Mouse (Mus musculus) liver, embryonic 14.5 days (tissue): ENCODE measurements around the gene Nudt9. TPM values are rescaled to one million over a fixed set of nuclear protein-coding genes. Genes with fewer than 3 reads are reported as not detected.

ENCODE experiments used
- ATAC-seq: fragments of 200-750 bp; cut with Nextera tagmentation; 2 replicates; pipeline ENCODE4 v1.8.0; 2017; ENCODE audit warnings: moderate number of reproducible peaks, mild to moderate bottlenecking, moderate library complexity; ENCODE audit not compliant: insufficient read depth
- DNase-seq, 3 experiments: peaks; one replicate each; pipeline ENCODE4 v3.0.0-alpha.2; 2012 to 2013; ENCODE audit warnings: low read depth in 3 of 3, low spot score in 3 of 3
- H3K27ac ChIP-seq: fragments of 300-500 bp; sonication (generic); 2 replicates; pipeline ENCODE4 v1.5.1; 2014; ENCODE audit warnings: moderate library complexity, mild to moderate bottlenecking, control low read depth, inconsistent platforms
- H3K27me3 ChIP-seq: fragments of 300-500 bp; sonication (generic); 2 replicates; pipeline ENCODE4 v1.6.1; 2014; ENCODE audit warnings: mild to moderate bottlenecking, low read length, moderate library complexity; ENCODE audit not compliant: control insufficient read depth, insufficient read depth
- H3K36me3 ChIP-seq: fragments of 300-500 bp; sonication (generic); replicated peaks from 2 replicates; pipeline ENCODE4 v1.6.1; 2014; ENCODE audit warnings: low read depth; ENCODE audit not compliant: control insufficient read depth, insufficient read depth
- H3K4me1 ChIP-seq, 2 experiments: fragments of 200-500 bp in 1 of 2; fragments of 300-500 bp in 1 of 2; sonication (generic) in 1 of 2; replicated peaks; 2 replicates each; pipeline ENCODE4 v1.6.1; 2012 to 2014; ENCODE audit warnings: antibody characterized with exemption in 1 of 2, inconsistent platforms in 1 of 2, low read length in 1 of 2; ENCODE audit not compliant: control insufficient read depth in 2 of 2, insufficient read depth in 2 of 2
- H3K4me2 ChIP-seq: fragments of 300-500 bp; sonication (generic); 2 replicates; pipeline ENCODE4 v1.6.1; 2014; ENCODE audit warnings: low read depth, mild to moderate bottlenecking, control low read depth, moderate library complexity
- H3K4me3 ChIP-seq, 2 experiments: fragments of 200-500 bp in 1 of 2; fragments of 300-500 bp in 1 of 2; sonication (generic) in 1 of 2; 2 replicates each; pipeline ENCODE4 v1.5.1; 2012 to 2014; ENCODE audit warnings: low read depth in 2 of 2, low read length in 2 of 2, mild to moderate bottlenecking in 2 of 2, control low read depth in 1 of 2, inconsistent platforms in 1 of 2, moderate library complexity in 1 of 2; ENCODE audit not compliant: insufficient read depth in 1 of 2
- H3K9ac ChIP-seq: fragments of 300-500 bp; sonication (generic); replicated peaks from 2 replicates; pipeline ENCODE4 v1.6.1; 2014; ENCODE audit warnings: mild to moderate bottlenecking, control low read depth, moderate library complexity
- H3K9me3 ChIP-seq: fragments of 300-500 bp; sonication (generic); 2 replicates; pipeline ENCODE4 v1.6.1; 2016; ENCODE audit warnings: low read length, mixed read lengths; ENCODE audit not compliant: control insufficient read depth
- CTCF ChIP-seq: IDR thresholded peaks from 2 replicates; pipeline ENCODE4 v1.5.1; 2016; ENCODE audit warnings: antibody characterized with exemption, low read depth, control low read depth
- EP300 ChIP-seq: IDR thresholded peaks from 2 replicates; pipeline ENCODE4 v1.6.1; 2016; ENCODE audit warnings: antibody characterized with exemption, low read depth
- WGBS: fragments of 180-500 bp; shearing (Covaris S2); extraction: QIAGEN DNeasy Blood & Tissue Kit; methylation state at CpG from one replicate; pipeline ENCODE4 v1.1.7; 2014; ENCODE audit not compliant: insufficient replicate concordance; 5-methylcytosine and 5-hydroxymethylcytosine counted together
- polyA plus RNA-seq, 2 experiments: library from polyadenylated mRNA; depleted of rRNA in 1 of 2; stranded (reverse) in 1 of 2; unstranded in 1 of 2; fragments of >200 nt; fragmentation: Nextera tagmentation in 1 of 2; extraction: Ambion mirVana in 1 of 2; gene quantifications; 2 replicates each; pipeline versions ENCODE4 v1.2.1 to v1.2.3; 2012 to 2014

Gene Nudt9
- polyA plus RNA-seq, 2 experiments: 48.1 to 73.8 TPM

GRCm38 (mm10) chr5:104074388-104074787 lies 28.3 kb downstream of the Nudt9 start:
- Histone ChIP-seq H3K9ac (no peak overlapping the region), H3K4me1 (peaks cover 0 to 1% of the 10 kb centered on the region in 2 experiments; a peak in 1 of 4 replicates), H3K4me2 (no peak overlapping the region), H3K27ac (no peak overlapping the region), H3K36me3 (no peaks in the 10 kb centered on the region), H3K9me3 (no peaks in the 10 kb centered on the region), H3K27me3 (peaks cover 6% of the 10 kb centered on the region), H3K4me3 (no peak overlapping the region)
- ATAC-seq (no peak), DNase-seq (peak; percentile 30 to 49 (median 36))
- 20% methylated on average over 12 of the region's 12 CpGs for WGBS
- TF ChIP-seq CTCF (peak; percentile 94), EP300 (no peak)

- 24% methylated on average over 10 of the region's 10 CpGs for WGBS
- no peak for TF ChIP-seq CTCF
- no peak for TF ChIP-seq EP300
- DNase-seq (no peak), ATAC-seq (no peak)
- H3K27me3 ChIP-seq: peaks cover 6% of the 10 kb centered on the region
- H3K4me2 ChIP-seq: no peak overlapping the region
- H3K4me1 ChIP-seq: peaks cover 0 to 1% of the 10 kb centered on the region in 2 experiments; a peak in 1 of 4 replicates
- H3K9me3 ChIP-seq: no peaks in the 10 kb centered on the region
- no peak overlapping the region for H3K27ac ChIP-seq
- H3K4me3 ChIP-seq: no peak overlapping the region
- H3K9ac ChIP-seq: no peak overlapping the region
- no peaks in the 10 kb centered on the region for H3K36me3 ChIP-seq
Observed at GRCm38 (mm10) chr5:104076361-104076760, 30.3 kb downstream of the Nudt9 start.

GRCm38 (mm10) chr5:104077508-104077907 lies 31.4 kb downstream of the Nudt9 start, which contains the start of gene Gm17660:
Gene Gm17660 (minus strand): TSS chr5:104077608.
- Histone ChIP-seq H3K9ac (no peak within 1 kb of the TSS), H3K36me3 (no peaks in the 10 kb centered on the region), H3K27me3 (peaks cover 6% of the 10 kb centered on the region), H3K4me3 (no peak within 1 kb of the TSS), H3K27ac (no peak within 1 kb of the TSS), H3K4me2 (no peak within 1 kb of the TSS), H3K4me1 (0 out of 4 replicates have a peak, but pooled peaks cover 0 to 1% of the 10 kb centered on the region in 2 experiments), H3K9me3 (no peaks in the 10 kb centered on the region)
- DNase-seq: no peak
- TF ChIP-seq CTCF: no peak
- no peak for TF ChIP-seq EP300
- no peak for ATAC-seq
- WGBS: 68% methylated on average over 7 of the region's 7 CpGs

GRCm38 (mm10) chr5:104080736-104081135 lies 34.6 kb downstream of the Nudt9 start:
- 55% methylated on average over 6 of the region's 6 CpGs for WGBS
- H3K9me3 ChIP-seq: no peaks in the 10 kb centered on the region
- H3K4me2 ChIP-seq: no peak overlapping the region
- TF ChIP-seq EP300: no peak
- TF ChIP-seq CTCF: no peak
- H3K27ac ChIP-seq: no peak overlapping the region
- no peak overlapping the region for H3K4me3 ChIP-seq
- H3K36me3 ChIP-seq: no peaks in the 10 kb centered on the region
- ATAC-seq: no peak
- H3K27me3 ChIP-seq: peaks cover 2% of the 10 kb centered on the region
- 0 out of 4 replicates have a peak, but pooled peaks cover 0 to 1% of the 10 kb centered on the region in 2 experiments for H3K4me1 ChIP-seq
- no peak overlapping the region for H3K9ac ChIP-seq
- no peak for DNase-seq

- no peak overlapping the region for H3K4me2 ChIP-seq
- H3K4me1 ChIP-seq: no peaks in the 10 kb centered on the region
- TF ChIP-seq EP300 (no peak), CTCF (no peak)
- no peak overlapping the region for H3K27ac ChIP-seq
- WGBS: 69% methylated on average over 9 of the region's 9 CpGs
- no peak for DNase-seq
- no peaks in the 10 kb centered on the region for H3K36me3 ChIP-seq
- no peak overlapping the region for H3K4me3 ChIP-seq
- H3K9me3 ChIP-seq: no peaks in the 10 kb centered on the region
- H3K27me3 ChIP-seq: no peaks in the 10 kb centered on the region
- ATAC-seq: no peak
- H3K9ac ChIP-seq: no peak overlapping the region
Observed at GRCm38 (mm10) chr5:104085366-104085765, 39.3 kb downstream of the Nudt9 start.
